Mouse (Mus musculus) neural tube, embryonic 13.5 days (tissue): ENCODE measurements around the gene Vps39. TPM values are rescaled to one million over a fixed set of nuclear protein-coding genes. Genes with fewer than 3 reads are reported as not detected.
A peak's percentile ranks its signal among the peaks of the same experiment; 100 is the strongest.

Experiments used
- ATAC-seq: fragments of 200-750 bp; cut with Nextera tagmentation; 2 replicates; pipeline ENCODE4 v1.8.0; 2017; ENCODE audit warnings: low read depth, mild to moderate bottlenecking, moderate TSS enrichment, moderate library complexity
- H3K27ac ChIP-seq: fragments of 300-500 bp; sonication (generic); replicated peaks from 2 replicates; pipeline ENCODE4 v1.5.1; 2015; ENCODE audit warnings: moderate library complexity, mild to moderate bottlenecking, inconsistent platforms
- H3K27me3 ChIP-seq: fragments of 300-500 bp; sonication (generic); 2 replicates; pipeline ENCODE4 v1.6.1; 2015; ENCODE audit warnings: mild to moderate bottlenecking, inconsistent platforms
- H3K36me3 ChIP-seq: fragments of 300-500 bp; sonication (generic); 2 replicates; pipeline ENCODE4 v1.6.1; 2015; ENCODE audit warnings: mild to moderate bottlenecking, inconsistent platforms
- H3K4me1 ChIP-seq: fragments of 300-500 bp; sonication (generic); replicated peaks from 2 replicates; pipeline ENCODE4 v1.6.1; 2015; ENCODE audit warnings: inconsistent platforms
- H3K4me2 ChIP-seq: fragments of 300-500 bp; sonication (generic); 2 replicates; pipeline ENCODE4 v1.6.1; 2015; ENCODE audit warnings: inconsistent platforms, mild to moderate bottlenecking, moderate library complexity
- H3K4me3 ChIP-seq: fragments of 300-500 bp; sonication (generic); 2 replicates; pipeline ENCODE4 v1.5.1; 2015; ENCODE audit warnings: mild to moderate bottlenecking, inconsistent platforms
- H3K9ac ChIP-seq: fragments of 300-500 bp; sonication (generic); 2 replicates; pipeline ENCODE4 v1.6.1; 2015; ENCODE audit warnings: moderate library complexity, mild to moderate bottlenecking, inconsistent platforms
- H3K9me3 ChIP-seq: fragments of 300-500 bp; sonication (generic); 2 replicates; pipeline ENCODE4 v1.6.1; 2016; ENCODE audit warnings: inconsistent platforms
- WGBS: fragments of 180-500 bp; shearing (Covaris S2); methylation state at CpG from one replicate; pipeline ENCODE4 v1.1.7; 2015; 5-methylcytosine and 5-hydroxymethylcytosine counted together
- polyA plus RNA-seq: library from polyadenylated mRNA; unstranded; fragments of >200 nt; fragmentation: Nextera tagmentation; extraction: Ambion mirVana; gene quantifications from 2 replicates; pipeline ENCODE4 v1.2.1, GENCODE M21; 2015

Vps39 gene
- 42.4 and 45.0 TPM in 2 replicates for polyA plus RNA-seq

DNA sequence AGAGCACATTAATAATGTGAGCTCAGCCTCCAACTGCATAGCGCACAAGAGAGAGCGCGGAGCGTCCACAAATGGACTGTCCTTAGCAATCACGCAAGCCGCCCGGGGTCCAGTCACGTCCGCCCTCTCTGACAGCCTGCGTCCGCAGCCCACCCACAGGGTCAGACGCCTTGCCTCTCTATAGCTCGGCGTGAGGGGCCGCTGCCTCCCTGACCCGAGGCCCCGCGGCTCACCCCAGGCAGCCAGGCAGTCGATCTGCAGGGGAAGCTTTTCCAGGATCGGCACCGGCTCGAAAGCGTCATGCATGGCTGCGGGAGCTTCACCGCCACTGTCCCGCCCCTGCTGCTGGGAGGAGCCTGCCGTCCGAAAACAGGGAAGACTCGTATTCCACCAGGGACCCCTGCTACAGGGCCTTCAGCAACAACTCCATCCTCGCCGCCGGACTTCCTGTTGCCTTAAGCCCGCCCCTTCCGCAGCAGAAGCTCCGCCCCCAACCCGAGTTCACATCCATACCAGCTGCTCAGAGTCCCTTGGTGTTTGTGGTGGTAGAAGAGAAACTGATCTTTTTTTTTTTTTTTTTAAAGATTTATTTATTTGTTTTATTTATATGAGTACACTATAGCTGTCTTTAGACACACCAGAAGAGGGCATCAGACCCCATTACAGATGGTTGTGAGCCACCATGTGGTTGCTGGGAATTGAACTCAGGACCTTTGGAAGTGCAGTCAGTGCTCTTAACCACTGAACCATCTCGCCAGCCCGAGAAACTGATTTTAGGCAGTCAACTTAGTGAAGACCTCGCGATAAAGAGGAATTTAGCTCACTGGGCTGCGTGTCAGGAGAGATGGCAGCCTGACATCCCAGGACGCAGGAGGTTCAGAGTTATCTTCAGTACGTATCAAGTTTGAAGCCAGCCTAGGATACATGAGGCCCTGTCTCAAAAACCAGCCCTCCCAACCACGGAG, at the start of gene Vps39:
TSS of gene Vps39 (minus strand) at position 456 of the 965 bp plus-strand sequence.
- Histone ChIP-seq H3K27ac (peak within 1 kb of the TSS; percentile 88), H3K27me3 (no peaks in the 10 kb centered on the region), H3K4me1 (peaks cover 23% of the 10 kb centered on the region), H3K4me2 (peak within 1 kb of the TSS; percentile 83), H3K36me3 (peaks cover 49% of the 10 kb centered on the region), H3K9ac (peak within 1 kb of the TSS; percentile 94), H3K9me3 (no peaks in the 10 kb centered on the region), H3K4me3 (peak within 1 kb of the TSS; percentile 99)
- WGBS, result 11% methylated on average over 44 of the region's 44 CpGs
- peak; percentile 99 for ATAC-seq

DNA sequence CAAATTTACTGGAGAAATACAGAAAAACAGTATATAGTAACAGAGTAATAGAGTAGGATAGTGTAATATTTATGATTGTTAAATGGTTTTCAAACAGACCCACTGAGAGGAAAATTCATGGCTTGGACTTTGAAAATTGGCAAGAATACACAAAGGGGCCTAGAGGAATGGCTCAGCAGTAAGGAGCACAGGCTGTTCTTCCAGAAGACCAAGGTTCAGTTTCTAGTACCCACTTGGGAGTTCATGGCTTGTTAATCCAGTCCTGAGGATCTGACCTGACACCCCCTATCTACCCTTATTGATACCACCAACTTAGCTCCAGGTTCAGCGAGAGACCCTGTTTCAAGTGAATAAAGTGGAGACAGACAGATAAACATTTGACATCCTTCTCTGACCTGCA, 45.0 kb upstream of the Vps39 start:
- H3K4me1 ChIP-seq, result peaks cover 16% of the 10 kb centered on the region
- no peak for ATAC-seq
- 100% methylated on average over 1 of the region's 1 CpGs for WGBS
- no peak overlapping the region for H3K4me2 ChIP-seq
- H3K4me3 ChIP-seq, result no peak overlapping the region
- peaks cover 34% of the 10 kb centered on the region for H3K36me3 ChIP-seq
- no peaks in the 10 kb centered on the region for H3K27me3 ChIP-seq
- no peaks in the 10 kb centered on the region for H3K9me3 ChIP-seq
- H3K27ac ChIP-seq, result no peak overlapping the region
- no peak overlapping the region for H3K9ac ChIP-seq

DNA sequence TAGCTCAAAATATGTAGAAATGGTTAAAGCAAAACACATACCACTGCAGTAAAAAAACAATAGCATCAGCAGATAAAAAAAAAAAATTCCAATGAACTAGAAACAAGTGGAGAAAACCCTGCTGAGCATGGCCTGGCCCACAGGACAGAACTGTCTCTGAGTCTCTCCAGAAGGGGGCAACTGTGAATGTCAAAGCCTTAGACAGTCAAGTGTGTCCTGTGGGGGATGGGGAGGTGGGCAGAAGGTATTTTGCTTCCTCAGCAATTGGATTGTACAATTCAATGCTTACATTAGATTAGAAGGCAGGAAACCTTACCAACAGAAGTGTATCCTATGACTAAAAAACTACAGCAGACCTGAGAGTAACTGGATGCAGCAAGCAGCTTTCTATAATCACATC, 39.5 kb upstream of the Vps39 start:
- H3K36me3 ChIP-seq, result peaks cover 74% of the 10 kb centered on the region
- no peak overlapping the region for H3K4me3 ChIP-seq
- H3K27me3 ChIP-seq, result no peaks in the 10 kb centered on the region
- H3K9me3 ChIP-seq, result no peaks in the 10 kb centered on the region
- ATAC-seq, result no peak
- no peak overlapping the region for H3K9ac ChIP-seq
- H3K4me1 ChIP-seq, result no peaks in the 10 kb centered on the region
- H3K4me2 ChIP-seq, result no peak overlapping the region
- H3K27ac ChIP-seq, result no peak overlapping the region

DNA sequence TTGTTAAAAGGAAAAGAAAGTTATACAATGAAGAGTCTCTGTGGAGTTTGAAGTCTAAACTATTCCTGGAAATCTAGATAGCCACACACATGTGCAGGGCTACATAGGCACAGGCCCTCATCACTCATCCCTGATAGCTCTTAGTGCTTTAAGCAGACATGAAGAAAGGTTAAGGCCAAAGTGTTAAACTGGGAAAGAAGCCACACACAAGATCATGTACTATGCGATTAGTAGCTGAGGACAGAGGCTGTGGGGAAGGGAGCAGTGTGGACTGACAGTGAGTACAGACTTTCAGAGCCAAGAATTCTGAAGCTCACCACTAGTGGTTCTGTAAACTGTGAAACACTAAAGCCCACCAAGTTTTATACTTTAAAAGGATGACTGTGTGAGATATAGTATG, 38.0 kb upstream of the Vps39 start:
- Histone ChIP-seq H3K27me3 (no peaks in the 10 kb centered on the region), H3K36me3 (peaks cover 69% of the 10 kb centered on the region), H3K9me3 (no peaks in the 10 kb centered on the region), H3K27ac (no peak overlapping the region), H3K4me2 (no peak overlapping the region), H3K4me1 (no peaks in the 10 kb centered on the region), H3K9ac (no peak overlapping the region), H3K4me3 (no peak overlapping the region)
- no peak for ATAC-seq
- WGBS, result 97% methylated on average over 1 of the region's 1 CpGs

DNA sequence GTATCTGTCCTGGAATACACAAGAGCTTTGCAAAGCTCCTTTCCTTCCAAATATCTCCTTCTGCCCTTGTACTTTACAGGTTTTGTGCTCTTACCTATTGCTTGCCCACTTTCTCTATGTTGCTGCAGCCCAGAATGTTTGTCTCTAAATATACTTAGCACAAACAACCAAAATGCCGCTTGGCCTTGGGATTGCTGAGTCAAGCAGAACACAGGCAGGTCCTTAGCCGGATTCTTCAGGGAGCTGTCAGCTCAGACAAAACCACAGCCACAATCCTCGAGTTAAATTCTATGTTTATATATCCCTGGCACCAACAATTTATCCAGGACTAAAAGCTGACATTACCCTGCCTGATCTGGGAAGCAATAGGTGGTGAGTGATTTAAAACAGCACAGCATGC, 36.4 kb upstream of the Vps39 start:
- H3K9ac ChIP-seq, result no peak overlapping the region
- no peaks in the 10 kb centered on the region for H3K27me3 ChIP-seq
- no peak overlapping the region for H3K4me3 ChIP-seq
- no peak for ATAC-seq
- no peaks in the 10 kb centered on the region for H3K4me1 ChIP-seq
- WGBS, result 90% methylated on average over 3 of the region's 3 CpGs
- H3K9me3 ChIP-seq, result no peaks in the 10 kb centered on the region
- H3K36me3 ChIP-seq, result peaks cover 67% of the 10 kb centered on the region
- H3K4me2 ChIP-seq, result no peak overlapping the region
- no peak overlapping the region for H3K27ac ChIP-seq

DNA sequence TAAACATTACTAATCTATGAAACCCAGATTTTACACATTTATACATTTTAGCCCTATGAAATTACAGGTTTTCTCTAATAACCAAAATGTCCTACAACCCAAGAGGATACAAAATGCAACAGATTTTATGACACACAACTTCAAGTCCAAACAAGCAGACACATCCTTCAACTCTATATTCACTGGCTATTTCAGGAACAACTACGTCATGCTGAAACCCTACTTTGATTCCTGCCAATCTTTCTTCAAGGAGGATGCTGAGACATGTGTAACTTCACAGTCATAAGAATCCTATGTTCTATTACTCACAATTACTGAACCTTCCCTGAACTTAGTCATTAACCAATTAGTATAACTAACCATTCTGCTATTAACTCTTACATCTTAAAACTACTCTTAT, 34.4 kb upstream of the Vps39 start:
- no peak overlapping the region for H3K4me3 ChIP-seq
- peaks cover 65% of the 10 kb centered on the region for H3K36me3 ChIP-seq
- 91% methylated on average over 1 of the region's 1 CpGs for WGBS
- H3K27ac ChIP-seq, result no peak overlapping the region
- H3K4me2 ChIP-seq, result no peak overlapping the region
- no peak for ATAC-seq
- H3K9me3 ChIP-seq, result no peaks in the 10 kb centered on the region
- no peaks in the 10 kb centered on the region for H3K4me1 ChIP-seq
- no peak overlapping the region for H3K9ac ChIP-seq
- H3K27me3 ChIP-seq, result no peaks in the 10 kb centered on the region

DNA sequence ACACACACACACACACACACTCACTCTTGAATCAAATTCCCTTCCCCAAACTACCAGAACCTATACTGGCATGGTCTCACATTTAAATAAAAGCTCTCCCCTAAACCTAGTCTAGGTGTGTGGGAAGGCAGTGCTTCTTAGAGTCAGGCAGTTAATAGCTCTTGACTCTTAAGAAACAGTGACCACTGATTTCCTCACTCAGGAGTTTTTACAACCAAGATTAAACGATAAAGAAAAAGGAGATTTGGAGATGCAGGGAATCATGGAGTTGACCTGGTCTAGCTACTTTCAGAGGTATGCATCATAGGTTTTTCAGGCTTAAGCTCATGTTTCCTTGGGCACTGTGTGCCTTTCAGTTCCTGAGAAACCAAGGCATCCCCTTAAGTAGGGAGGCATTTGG, 33.3 kb upstream of the Vps39 start:
- Histone ChIP-seq H3K4me1 (no peaks in the 10 kb centered on the region), H3K36me3 (peaks cover 70% of the 10 kb centered on the region), H3K4me2 (no peak overlapping the region), H3K9me3 (no peaks in the 10 kb centered on the region), H3K27ac (no peak overlapping the region), H3K27me3 (no peaks in the 10 kb centered on the region), H3K4me3 (no peak overlapping the region), H3K9ac (no peak overlapping the region)
- 98% methylated on average over 1 of the region's 1 CpGs for WGBS
- no peak for ATAC-seq

DNA sequence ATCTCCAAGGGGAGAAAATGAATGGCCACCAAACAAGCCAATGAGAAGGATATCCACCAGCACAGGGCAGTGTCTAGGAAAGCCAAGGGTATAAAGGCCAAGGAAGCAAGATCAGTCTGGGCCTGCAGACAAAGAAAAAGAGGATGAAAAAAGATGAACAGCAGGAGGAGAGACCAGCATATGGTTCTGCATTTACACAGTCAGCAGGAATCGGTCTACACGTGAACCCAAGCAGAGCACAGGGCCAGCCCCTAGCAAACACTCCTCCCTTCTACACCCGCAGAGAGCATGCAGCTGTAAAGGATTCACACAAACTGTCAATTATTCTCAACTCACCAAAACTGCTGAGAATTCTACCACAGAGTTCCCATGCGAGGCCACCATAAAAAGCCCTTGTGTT, 20.9 kb upstream of the Vps39 start:
- Histone ChIP-seq H3K36me3 (peaks cover 78% of the 10 kb centered on the region), H3K9ac (no peak overlapping the region), H3K9me3 (no peaks in the 10 kb centered on the region), H3K4me1 (no peaks in the 10 kb centered on the region), H3K4me2 (no peak overlapping the region), H3K27ac (no peak overlapping the region), H3K4me3 (no peak overlapping the region), H3K27me3 (no peaks in the 10 kb centered on the region)
- 87% methylated on average over 4 of the region's 4 CpGs for WGBS
- ATAC-seq, result no peak

DNA sequence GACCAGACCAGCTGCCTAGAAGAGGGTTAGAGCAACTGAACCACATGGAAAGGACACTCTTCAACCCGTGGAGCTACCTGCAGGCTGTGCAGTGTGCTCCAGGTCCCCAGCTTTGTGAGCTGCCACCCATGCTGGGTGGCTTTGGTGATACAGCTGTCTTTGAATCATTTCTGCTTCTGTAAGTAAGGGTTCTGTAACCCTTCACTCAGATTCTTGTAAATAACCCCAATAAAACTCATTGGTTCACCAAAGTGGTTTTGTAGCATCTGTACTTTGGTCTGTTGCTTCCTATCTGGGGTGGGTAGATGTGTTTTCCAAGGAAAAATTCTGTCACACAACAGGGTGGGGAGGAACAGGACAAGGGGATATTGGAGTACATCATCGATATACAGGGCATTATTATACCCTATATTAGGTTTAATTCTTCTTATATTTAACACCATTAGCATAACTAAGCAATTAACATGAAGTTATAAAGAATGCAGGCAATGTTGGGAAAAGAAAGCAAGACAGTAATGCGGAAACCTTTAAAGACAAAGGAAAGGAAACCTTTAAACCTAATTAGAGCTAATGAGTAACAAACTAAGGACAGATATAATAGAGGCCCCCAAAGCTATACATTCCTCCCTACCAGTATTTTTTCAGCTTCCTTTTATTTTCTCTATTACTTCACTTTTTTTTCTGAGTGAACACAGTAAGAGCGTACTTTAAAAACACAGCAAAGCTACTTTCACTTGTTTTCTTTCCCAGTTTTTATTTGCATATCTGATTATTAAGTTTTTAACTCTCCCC, 14.7 kb upstream of the Vps39 start:
- ATAC-seq, result no peak
- H3K27ac ChIP-seq, result no peak overlapping the region
- H3K9ac ChIP-seq, result no peak overlapping the region
- no peaks in the 10 kb centered on the region for H3K4me1 ChIP-seq
- H3K4me2 ChIP-seq, result no peak overlapping the region
- no peaks in the 10 kb centered on the region for H3K9me3 ChIP-seq
- H3K27me3 ChIP-seq, result no peaks in the 10 kb centered on the region
- H3K36me3 ChIP-seq, result peaks cover 73% of the 10 kb centered on the region
- no peak overlapping the region for H3K4me3 ChIP-seq
- WGBS, result 92% methylated on average over 4 of the region's 4 CpGs

DNA sequence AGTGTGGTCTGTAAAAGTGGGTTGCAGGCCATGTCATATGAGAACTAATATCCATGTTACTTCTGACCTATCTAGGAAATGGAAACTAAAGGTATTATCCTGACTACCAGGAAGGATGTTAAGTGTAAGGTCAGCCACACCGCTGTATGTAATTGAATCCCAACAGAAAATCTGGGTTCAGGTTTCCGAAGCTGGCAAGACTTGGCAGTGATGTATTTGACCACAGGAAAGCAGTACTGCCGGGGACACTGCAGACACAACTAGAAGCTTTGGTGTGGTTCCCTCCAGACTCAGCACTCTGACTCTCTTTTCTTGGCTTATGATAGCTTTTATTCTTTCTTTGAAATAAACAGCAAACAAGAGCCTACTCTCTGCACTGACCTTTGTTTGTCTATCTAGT, 13.6 kb upstream of the Vps39 start:
- Histone ChIP-seq H3K4me3 (no peak overlapping the region), H3K27ac (no peak overlapping the region), H3K27me3 (no peaks in the 10 kb centered on the region), H3K36me3 (peaks cover 75% of the 10 kb centered on the region), H3K9ac (no peak overlapping the region), H3K4me2 (no peak overlapping the region), H3K4me1 (no peaks in the 10 kb centered on the region), H3K9me3 (no peaks in the 10 kb centered on the region)
- no peak for ATAC-seq
- WGBS, result 87% methylated on average over 3 of the region's 3 CpGs

DNA sequence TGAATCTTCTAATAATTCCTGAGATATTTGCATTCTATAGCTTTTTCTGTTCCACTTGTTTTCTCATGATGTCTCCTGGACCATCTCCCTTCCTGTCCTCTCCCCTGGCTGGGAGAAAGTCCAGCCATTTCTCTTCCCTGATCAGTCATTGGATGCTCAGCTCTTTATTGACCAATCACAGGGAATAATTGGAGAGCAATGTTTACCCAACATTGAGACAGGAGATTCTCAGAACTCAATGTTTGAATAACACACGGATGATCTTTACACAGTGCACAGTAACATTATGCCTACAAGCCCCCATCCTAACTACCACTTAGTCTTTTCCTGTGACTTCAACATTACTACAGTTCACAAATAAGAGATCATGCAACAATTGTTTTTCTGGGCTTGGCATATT, 7.5 kb upstream of the Vps39 start:
- Histone ChIP-seq H3K9ac (no peak overlapping the region), H3K4me2 (no peak overlapping the region), H3K9me3 (no peaks in the 10 kb centered on the region), H3K27me3 (no peaks in the 10 kb centered on the region), H3K4me3 (no peak overlapping the region), H3K36me3 (peaks cover 71% of the 10 kb centered on the region), H3K4me1 (no peaks in the 10 kb centered on the region), H3K27ac (no peak overlapping the region)
- 94% methylated on average over 1 of the region's 1 CpGs for WGBS
- no peak for ATAC-seq

DNA sequence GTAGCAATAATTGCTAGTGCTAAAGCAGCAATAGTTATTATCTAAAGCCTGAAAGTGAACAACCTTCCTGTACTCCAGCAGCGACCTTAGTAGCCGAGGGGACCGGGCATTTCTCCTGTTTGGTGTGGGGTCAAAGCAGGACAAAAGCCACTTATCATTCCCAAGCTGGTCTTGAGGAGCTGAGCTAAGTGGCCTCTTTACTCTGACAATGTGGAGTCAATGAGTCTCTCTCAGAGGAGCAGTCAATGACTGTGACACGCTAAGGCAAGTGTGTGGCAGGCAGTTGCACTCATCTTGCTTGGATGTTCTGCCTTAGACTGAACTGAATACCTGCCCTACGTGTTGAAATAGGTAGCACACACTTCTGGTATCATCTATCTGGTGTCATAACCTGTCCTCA, 1.6 kb downstream of the Vps39 start:
- H3K4me1 ChIP-seq, result peaks cover 23% of the 10 kb centered on the region
- H3K27me3 ChIP-seq, result no peaks in the 10 kb centered on the region
- H3K27ac ChIP-seq, result no peak overlapping the region
- peaks cover 52% of the 10 kb centered on the region for H3K36me3 ChIP-seq
- H3K4me2 ChIP-seq, result no peak overlapping the region
- 88% methylated on average over 5 of the region's 5 CpGs for WGBS
- H3K9ac ChIP-seq, result no peak overlapping the region
- no peak for ATAC-seq
- no peak overlapping the region for H3K4me3 ChIP-seq
- H3K9me3 ChIP-seq, result no peaks in the 10 kb centered on the region
